Mouse (Mus musculus) limb, embryonic 11.5 days (tissue): Measurements from ENCODE around the gene Eps8l1. TPM values are rescaled to one million over a fixed set of nuclear protein-coding genes. Genes with fewer than 3 reads are reported as not detected.
A peak's percentile ranks its signal among the peaks of the same experiment; 100 is the strongest.

Experiments
- ATAC-seq: fragments of 200-750 bp; cut with Nextera tagmentation; 2 replicates; pipeline ENCODE4 v1.8.0; 2017; ENCODE audit warnings: low read depth; ENCODE audit not compliant: insufficient number of reproducible peaks, low FRiP score, low TSS enrichment
- DNase-seq: peaks from one replicate; pipeline ENCODE4 v3.0.0-alpha.2; 2015; ENCODE audit warnings: low spot score
- H3K27ac ChIP-seq: fragments of 300-500 bp; sonication (generic); replicated peaks from 2 replicates; pipeline ENCODE4 v1.5.1; 2014; ENCODE audit warnings: low read depth, mild to moderate bottlenecking, low read length
- H3K27me3 ChIP-seq: fragments of 300-500 bp; sonication (generic); 2 replicates; pipeline ENCODE4 v1.6.1; 2014; ENCODE audit warnings: mild to moderate bottlenecking, low read length, mixed read lengths; ENCODE audit not compliant: control insufficient read depth, insufficient read depth
- H3K36me3 ChIP-seq: fragments of 300-500 bp; sonication (generic); 2 replicates; pipeline ENCODE4 v1.6.1; 2014; ENCODE audit warnings: mild to moderate bottlenecking, low read length, moderate library complexity, mixed read lengths; ENCODE audit not compliant: control insufficient read depth, insufficient read depth
- H3K4me1 ChIP-seq: fragments of 300-500 bp; sonication (generic); 2 replicates; pipeline ENCODE4 v1.6.1; 2014; ENCODE audit warnings: low read length, mixed read lengths; ENCODE audit not compliant: control insufficient read depth, insufficient read depth
- H3K4me2 ChIP-seq: fragments of 300-500 bp; sonication (generic); 2 replicates; pipeline ENCODE4 v1.6.1; 2014; ENCODE audit warnings: low read depth, mild to moderate bottlenecking, moderate library complexity; ENCODE audit not compliant: severe bottlenecking
- H3K4me3 ChIP-seq: fragments of 300-500 bp; sonication (generic); 2 replicates; pipeline ENCODE4 v1.5.1; 2014; ENCODE audit warnings: low read depth, low read length
- H3K9ac ChIP-seq: fragments of 300-500 bp; sonication (generic); 2 replicates; pipeline ENCODE4 v1.6.1; 2014; ENCODE audit warnings: mild to moderate bottlenecking, low read length
- H3K9me3 ChIP-seq: fragments of 300-500 bp; sonication (generic); 2 replicates; pipeline ENCODE4 v1.6.1; 2016; ENCODE audit warnings: low read length; ENCODE audit not compliant: control insufficient read depth
- WGBS: fragments of 180-500 bp; shearing (Covaris S2); extraction: QIAGEN DNeasy Blood & Tissue Kit; methylation state at CpG from one replicate; pipeline ENCODE4 v1.1.7; 2014; 5-methylcytosine and 5-hydroxymethylcytosine counted together
- polyA plus RNA-seq: library from polyadenylated mRNA; unstranded; fragments of >200 nt; fragmentation: Nextera tagmentation; extraction: Ambion mirVana; gene quantifications from 2 replicates; pipeline ENCODE4 v1.2.1, GENCODE M21; 2014

Eps8l1 gene
- polyA plus RNA-seq, 1 experiment from 2014 or later = 3.4 TPM

DNA sequence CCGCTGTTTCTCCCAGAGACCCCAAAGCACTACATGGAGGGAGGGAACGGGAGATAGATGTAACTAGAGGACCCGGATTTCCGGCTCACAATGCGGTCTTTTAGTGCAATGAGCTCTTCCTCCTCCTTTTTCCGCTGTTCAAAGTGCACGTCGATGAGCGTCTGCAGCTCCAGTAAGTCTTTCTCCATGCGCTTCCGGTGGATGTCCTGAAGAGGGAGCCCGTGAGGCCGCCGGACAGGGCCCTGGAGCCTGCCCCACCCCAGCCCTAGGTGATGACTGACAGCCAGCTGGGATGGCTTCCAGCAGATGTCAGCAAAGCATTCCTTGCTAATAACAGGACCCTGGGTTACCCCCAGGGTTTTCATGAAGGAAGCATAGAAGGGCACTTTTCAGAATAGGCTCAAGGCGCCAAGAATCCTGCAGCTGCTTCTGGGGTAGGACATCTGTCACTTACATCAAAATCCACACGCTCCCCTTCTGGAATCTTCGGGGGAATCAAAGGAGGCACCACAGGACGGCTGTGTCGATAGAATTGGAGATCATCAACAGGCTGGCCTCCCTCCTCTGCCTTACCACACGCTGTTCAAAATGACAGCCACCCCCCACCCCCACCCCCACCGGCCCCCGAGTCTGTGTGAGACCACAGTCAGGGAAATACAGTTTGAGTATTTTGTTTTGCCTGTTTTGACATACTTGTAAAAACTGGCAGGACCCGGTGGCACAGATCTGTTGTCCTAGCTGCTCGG is 49.6 kb downstream of the Eps8l1 start:
- H3K4me1 ChIP-seq = no peaks in the 10 kb centered on the region
- H3K9ac ChIP-seq = no peak overlapping the region
- peak; percentile 83 for DNase-seq
- H3K4me2 ChIP-seq = no peak overlapping the region
- no peaks in the 10 kb centered on the region for H3K9me3 ChIP-seq
- WGBS = 19% methylated on average over 24 of the region's 24 CpGs
- ATAC-seq = peak; percentile 46; the same call in 1 of the 2 replicates
- no peak overlapping the region for H3K4me3 ChIP-seq
- H3K36me3 ChIP-seq = no peaks in the 10 kb centered on the region
- no peak overlapping the region for H3K27ac ChIP-seq
- H3K27me3 ChIP-seq = no peaks in the 10 kb centered on the region

- H3K4me3 ChIP-seq = no peak overlapping the region
- H3K36me3 ChIP-seq = no peaks in the 10 kb centered on the region
- no peak overlapping the region for H3K4me2 ChIP-seq
- H3K9me3 ChIP-seq = no peaks in the 10 kb centered on the region
- no peak for DNase-seq
- no peaks in the 10 kb centered on the region for H3K27me3 ChIP-seq
- H3K27ac ChIP-seq = no peak overlapping the region
- WGBS = 81% methylated on average over 8 of the region's 8 CpGs
- ATAC-seq = no peak
- no peak overlapping the region for H3K9ac ChIP-seq
- H3K4me1 ChIP-seq = peaks cover 2% of the 10 kb centered on the region; the same call in 1 of the 2 replicates
These were observed 51.2 kb downstream of the Eps8l1 start for GRCm38 (mm10) chr7:4511489-4512224.

DNA sequence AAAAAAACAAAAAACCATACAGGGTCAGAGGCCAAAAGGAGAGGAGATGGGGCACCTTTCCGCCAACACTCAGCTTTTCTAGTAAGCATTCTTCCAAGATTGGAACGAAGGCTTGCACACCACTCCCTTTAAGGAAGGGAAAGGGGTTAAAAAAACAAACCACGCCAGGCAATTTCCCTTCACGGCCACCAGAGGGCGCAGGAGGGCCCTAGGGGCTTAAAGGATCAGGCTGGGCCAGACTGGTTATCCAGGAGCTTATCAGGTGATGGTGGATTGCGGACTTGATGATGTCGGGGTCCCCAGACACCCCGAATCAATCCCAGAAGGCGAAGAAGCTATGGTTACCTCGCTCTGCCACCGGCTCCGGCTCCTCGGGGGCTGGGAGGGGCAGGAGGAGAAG is 52.8 kb downstream of the Eps8l1 start:
- no peak overlapping the region for H3K27ac ChIP-seq
- 28% methylated on average over 13 of the region's 13 CpGs for WGBS
- H3K4me2 ChIP-seq = no peak overlapping the region
- peak; percentile 63 for DNase-seq
- no peaks in the 10 kb centered on the region for H3K36me3 ChIP-seq
- peaks cover 2% of the 10 kb centered on the region; the same call in 1 of the 2 replicates for H3K4me1 ChIP-seq
- no peaks in the 10 kb centered on the region for H3K27me3 ChIP-seq
- no peak overlapping the region for H3K4me3 ChIP-seq
- H3K9ac ChIP-seq = no peak overlapping the region
- no peaks in the 10 kb centered on the region for H3K9me3 ChIP-seq
- no peak for ATAC-seq

GRCm38 (mm10) chr7:4513829-4514712 is 53.6 kb downstream of the Eps8l1 start:
- WGBS = 71% methylated on average over 6 of the region's 6 CpGs
- H3K36me3 ChIP-seq = no peaks in the 10 kb centered on the region
- no peak for DNase-seq
- no peak overlapping the region for H3K4me2 ChIP-seq
- no peak overlapping the region for H3K27ac ChIP-seq
- no peaks in the 10 kb centered on the region for H3K27me3 ChIP-seq
- ATAC-seq = no peak
- peaks cover 2% of the 10 kb centered on the region; the same call in 1 of the 2 replicates for H3K4me1 ChIP-seq
- no peaks in the 10 kb centered on the region for H3K9me3 ChIP-seq
- H3K9ac ChIP-seq = no peak overlapping the region
- H3K4me3 ChIP-seq = no peak overlapping the region

DNA sequence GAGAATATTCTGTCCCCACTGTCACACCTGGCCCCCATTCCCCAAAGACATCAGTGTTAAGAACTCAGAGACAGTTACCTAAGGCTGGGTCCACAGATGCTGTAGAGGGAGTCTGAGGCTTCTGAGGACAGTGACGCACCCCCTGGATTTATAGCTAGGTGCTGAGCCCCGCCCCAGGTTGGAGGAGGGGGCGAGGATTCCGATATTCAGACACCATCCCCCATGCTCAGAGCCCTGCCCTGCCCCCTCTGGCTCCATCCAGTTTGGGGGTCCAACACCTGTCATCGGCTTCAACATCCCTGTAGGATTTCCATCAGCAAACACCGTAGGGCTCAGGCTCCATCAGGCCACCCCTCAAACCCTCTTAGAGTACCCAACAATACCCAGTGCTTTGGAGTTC is 55.4 kb downstream of the Eps8l1 start:
- no peak overlapping the region for H3K9ac ChIP-seq
- 52% methylated on average over 6 of the region's 6 CpGs for WGBS

GRCm38 (mm10) chr7:4516332-4517050 is 56.0 kb downstream of the Eps8l1 start, which contains the start of gene Tnnt1:
Gene Tnnt1, minus strand, starts transcription at chr7:4516382.
- Histone ChIP-seq H3K9me3 (no peaks in the 10 kb centered on the region), H3K9ac (no peak within 1 kb of the TSS), H3K36me3 (no peaks in the 10 kb centered on the region), H3K27ac (no peak within 1 kb of the TSS), H3K4me1 (peaks cover 2% of the 10 kb centered on the region; the same call in 1 of the 2 replicates), H3K27me3 (no peaks in the 10 kb centered on the region), H3K4me3 (no peak within 1 kb of the TSS), H3K4me2 (peak within 1 kb of the TSS; percentile 4; the same call in 1 of the 2 replicates)
- DNase-seq = no peak
- WGBS = 18% methylated on average over 4 of the region's 4 CpGs
- peak; percentile 51; the same call in 1 of the 2 replicates for ATAC-seq

More for the DNA sequence above, 55.4 kb downstream of the Eps8l1 start:
- Histone ChIP-seq H3K4me1 (peaks cover 2% of the 10 kb centered on the region; the same call in 1 of the 2 replicates), H3K9me3 (no peaks in the 10 kb centered on the region), H3K4me2 (peak overlapping the region; percentile 4; the same call in 1 of the 2 replicates), H3K36me3 (no peaks in the 10 kb centered on the region), H3K27me3 (no peaks in the 10 kb centered on the region), H3K4me3 (no peak overlapping the region), H3K27ac (no peak overlapping the region)
- no peak for DNase-seq
- peak; percentile 37 for ATAC-seq

GRCm38 (mm10) chr7:4518487-4518886 is 58.0 kb downstream of the Eps8l1 start:
- H3K9ac ChIP-seq = no peak overlapping the region
- DNase-seq = no peak
- WGBS = 80% methylated on average over 1 of the region's 1 CpGs
- H3K4me2 ChIP-seq = no peak overlapping the region
- peaks cover 2% of the 10 kb centered on the region; the same call in 1 of the 2 replicates for H3K4me1 ChIP-seq
- no peak overlapping the region for H3K4me3 ChIP-seq
- no peaks in the 10 kb centered on the region for H3K27me3 ChIP-seq
- H3K36me3 ChIP-seq = no peaks in the 10 kb centered on the region
- H3K27ac ChIP-seq = no peak overlapping the region
- ATAC-seq = no peak
- H3K9me3 ChIP-seq = no peaks in the 10 kb centered on the region
